Mouse (Mus musculus) MN1 (cell line): ENCODE measurements at regions not wholly inside any gene's neighbourhood (a gene's known extent, or its start where the extent isn't known, plus 50 kb on each side); places are given as distances from the start of the nearest gene placed in this dataset.

ENCODE experiments used
- DNase-seq: peaks from one replicate; pipeline ENCODE4 v3.0.0-alpha.2; 2016; ENCODE audit warnings: low spot score

DNA sequence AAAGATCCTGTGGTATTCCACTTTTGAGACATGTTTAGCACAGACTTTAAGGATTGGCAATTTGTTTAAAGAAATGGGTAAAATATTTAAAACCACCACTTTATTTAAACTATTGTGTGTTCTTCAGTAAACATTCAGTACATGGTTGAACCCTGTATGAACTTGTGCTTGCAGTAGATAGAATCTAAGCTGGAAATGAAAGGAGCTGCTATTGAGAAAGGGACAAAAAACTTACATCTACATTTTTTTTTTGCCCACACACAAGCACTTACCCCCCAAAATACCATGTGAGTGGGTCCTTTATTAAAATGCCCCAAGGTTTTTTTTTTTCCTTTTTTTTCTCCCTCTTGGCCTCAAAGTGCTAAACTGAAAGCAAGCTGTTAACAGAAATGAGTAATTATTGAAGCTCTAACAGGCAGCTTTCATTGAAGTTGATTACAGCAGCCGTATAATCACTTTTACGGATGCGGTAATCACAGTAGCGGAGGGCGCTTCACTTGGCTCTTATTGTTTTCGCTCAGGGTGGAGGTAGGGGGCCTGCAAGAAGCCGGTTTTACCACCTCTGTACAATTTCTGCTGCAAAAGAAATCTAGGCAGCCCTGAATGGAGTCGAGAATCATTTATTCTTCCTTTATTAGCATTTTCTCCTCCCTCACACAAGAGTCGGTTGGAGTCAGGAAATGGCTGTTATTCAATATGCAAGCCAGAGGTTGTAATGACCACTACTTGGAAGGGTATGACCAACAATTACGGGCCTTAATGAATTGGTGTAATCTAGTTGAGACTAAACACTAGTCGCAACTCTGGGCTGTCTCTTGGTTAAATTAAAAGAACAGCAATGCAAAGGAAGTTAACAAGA, 257.7 kb downstream of the Lmo4 start:
- no peak for DNase-seq

DNA sequence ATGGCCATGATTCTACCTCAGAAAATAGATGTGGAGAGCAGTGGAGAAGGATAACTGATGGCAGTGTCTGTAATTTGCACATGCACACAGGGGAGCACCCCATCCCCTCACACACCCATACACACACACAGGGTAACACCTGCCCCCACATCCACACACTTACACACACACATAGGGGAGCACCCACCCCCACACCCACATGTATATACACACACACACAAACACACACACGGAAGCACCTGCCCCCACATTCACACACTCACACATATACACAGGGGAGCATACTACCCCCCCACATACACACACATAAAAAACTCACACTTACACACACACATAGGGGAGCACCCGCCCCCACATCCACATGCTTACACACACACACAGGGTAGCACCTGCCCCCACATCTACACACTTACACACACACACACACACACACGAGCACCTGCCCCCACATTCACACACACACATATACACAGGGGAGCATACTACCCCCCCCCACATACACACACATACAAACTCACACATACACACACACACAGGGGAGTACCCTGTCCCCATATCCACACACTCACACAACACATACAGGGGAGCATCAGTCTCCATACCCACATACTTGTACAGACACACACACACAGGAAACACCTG, 265.8 kb downstream of the Lmo4 start:
- DNase-seq = no peak

DNA sequence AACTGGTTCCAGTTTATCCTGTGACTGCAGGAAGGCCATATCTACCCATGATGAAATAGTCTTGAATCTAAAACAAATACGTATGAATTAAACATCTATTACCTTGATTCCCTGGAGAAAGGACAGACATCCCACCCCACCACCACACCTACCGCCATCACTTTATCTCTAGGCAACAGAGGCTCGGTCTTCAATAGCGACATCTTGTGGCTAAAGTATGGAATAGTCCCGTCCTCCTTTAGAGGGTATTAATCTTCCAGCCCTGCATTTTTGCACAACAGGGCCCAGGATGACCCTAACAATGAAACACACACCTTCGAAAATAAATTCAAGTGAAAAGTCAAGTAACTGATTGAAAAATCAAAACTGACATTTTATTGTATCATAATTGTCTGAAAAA, 279.7 kb downstream of the Lmo4 start:
- no peak for DNase-seq

DNA sequence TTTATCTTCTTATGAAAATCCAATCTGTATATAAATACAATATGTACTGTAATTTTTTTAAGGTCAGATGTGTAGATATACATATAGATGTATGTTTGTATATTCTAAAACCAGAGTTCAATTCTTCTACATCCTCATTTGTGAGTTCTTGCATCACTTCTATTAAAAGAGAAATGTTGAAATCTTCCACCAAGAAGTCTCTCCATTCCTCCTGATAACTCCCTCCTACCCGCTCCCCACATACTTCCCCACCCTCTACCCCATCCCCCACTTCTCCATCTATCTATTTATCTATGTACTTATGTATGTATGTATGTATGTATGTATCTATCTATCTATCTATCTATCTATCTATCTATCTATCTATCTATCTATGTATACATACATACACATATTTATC, 285.3 kb downstream of the Lmo4 start:
- DNase-seq = no peak

DNA sequence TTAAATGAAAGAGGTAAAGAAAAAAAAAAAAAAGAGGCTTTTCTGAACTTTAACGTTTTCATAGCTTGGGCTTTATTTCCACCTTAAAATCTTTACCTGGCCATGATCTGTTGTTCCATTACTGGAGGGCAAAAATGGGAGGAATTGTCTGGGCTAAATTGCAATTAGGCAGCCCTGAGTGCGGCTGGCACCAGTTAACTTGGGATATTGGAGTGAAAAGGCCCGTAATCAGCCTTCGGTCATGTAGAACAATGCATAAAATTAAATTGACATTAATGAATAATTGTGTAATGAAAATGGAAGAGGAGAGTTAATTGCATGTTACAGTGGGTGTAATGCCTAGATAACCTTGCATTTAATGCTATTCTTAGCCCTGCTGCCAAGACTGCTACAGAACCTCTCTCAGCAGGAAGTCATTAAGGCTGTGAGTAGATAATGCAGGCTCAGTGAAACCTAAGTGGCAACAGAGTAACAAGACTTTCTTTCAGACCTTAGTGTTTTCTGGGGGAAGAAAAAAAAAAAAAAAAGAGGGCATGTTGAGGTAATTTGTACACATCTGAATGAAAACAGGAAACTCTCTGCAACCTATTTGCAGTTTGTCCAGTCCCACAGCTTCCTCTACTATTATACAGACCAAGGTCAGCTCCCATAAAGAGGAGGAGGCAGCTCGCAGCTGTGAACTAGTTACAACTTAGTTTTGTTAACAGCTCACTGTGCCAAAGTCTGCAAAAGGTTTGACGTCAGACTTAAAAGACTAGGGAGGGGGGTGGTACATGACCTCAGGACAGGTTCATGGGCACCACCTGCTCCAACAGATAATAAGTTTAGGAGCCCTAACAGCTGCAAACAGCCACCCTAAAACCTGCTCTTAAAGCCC, 290.4 kb downstream of the Lmo4 start:
- DNase-seq = no peak

DNA sequence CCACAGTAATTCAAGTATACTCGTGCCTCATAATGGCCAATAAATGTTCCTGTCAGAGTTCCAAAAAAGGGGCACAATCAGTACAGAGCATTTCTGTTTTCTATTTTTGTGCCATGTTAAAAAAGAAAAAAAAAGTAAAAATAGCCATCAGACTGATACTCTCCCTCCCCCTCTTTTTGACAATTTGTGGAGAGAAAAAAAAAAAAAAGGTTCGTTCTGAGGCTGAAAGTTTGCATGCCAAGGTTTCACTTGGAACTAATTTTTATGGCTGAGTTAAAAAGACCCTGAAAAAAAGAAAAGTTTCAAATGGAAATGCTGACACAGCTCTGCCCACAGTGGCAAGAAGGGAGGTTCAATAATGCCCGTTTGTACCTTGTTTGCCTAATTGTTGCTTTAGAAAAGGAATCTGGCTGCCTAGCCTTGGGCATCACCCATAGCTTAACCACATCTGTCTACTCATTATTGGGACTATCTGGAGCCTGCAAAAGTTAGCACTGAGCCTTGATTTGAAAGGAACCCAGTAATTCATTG, 291.9 kb downstream of the Lmo4 start:
- no peak for DNase-seq

DNA sequence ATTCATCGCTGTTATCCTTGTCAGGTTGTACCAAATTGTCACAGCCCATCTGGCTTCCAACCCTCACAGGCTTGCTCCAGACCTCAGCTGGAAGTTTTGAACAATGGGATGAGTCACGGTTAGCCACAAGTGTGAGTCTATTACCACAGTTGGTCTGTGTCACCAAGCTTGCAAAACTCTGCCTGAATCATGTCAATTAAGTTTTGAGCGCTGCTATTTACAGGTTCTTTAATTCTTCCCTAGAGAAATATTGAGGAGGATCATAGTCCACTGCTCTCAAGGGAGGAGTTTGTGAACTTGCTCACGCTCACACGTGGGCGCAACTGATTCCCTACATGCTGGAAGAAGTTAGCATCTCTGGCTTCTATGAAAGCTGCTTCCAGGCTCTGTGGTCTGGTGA, 292.6 kb downstream of the Lmo4 start:
- no peak for DNase-seq

DNA sequence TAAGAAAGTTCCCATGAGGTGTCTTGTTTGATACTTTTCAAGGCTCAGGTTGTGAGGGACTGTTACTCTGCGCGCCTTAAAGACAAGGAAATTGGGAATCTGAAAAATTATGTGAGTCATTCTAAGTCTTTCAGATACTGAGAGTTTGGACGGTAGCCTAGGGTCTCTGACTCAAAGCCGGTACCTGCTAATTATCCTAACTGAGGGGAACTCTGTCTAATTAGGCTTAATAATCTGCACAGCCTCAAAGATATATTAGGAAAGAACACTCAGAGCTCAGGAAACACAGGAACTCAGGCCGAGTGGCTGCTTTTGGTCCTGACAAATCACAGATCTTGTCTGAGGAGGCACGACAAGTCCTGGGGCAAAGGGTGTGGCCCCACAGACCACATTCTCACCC, 295.7 kb downstream of the Lmo4 start:
- DNase-seq = no peak

DNA sequence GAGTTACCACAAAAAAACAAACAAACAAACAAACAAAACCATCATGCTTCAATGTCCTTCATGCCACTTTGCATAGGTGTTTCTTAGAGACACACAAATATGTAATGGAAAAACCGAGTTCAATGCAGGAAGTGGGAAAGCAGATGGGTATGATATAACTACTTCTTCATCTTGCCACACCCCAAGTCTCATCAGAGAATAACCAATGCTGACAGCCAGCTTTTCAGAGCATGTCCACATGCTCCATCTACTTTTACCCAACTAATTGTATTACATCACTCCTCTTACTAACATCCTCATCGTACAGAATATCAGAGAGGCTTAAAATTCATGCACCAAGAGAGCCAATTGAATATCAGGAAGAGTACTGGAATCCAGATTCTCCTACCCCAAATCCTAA, 301.6 kb downstream of the Lmo4 start:
- DNase-seq = no peak

DNA sequence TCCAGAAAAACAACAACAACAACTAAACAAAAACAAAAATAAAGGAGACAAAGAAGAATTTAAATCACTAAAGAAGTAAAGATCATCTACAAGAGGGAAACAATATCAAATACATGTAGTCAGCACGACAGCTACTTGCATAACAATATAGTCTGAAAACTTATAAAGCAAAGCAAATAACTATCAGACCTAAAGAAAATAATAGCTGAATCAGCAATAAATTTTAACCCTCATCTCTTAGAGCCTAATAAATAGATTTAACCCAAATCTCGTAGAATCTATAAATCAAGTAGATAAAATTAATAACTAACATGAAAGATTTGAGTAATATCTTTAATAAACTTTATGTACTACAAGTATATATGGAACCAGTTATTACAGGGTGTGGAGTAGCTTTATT, 324.2 kb downstream of the Lmo4 start:
- DNase-seq = no peak

DNA sequence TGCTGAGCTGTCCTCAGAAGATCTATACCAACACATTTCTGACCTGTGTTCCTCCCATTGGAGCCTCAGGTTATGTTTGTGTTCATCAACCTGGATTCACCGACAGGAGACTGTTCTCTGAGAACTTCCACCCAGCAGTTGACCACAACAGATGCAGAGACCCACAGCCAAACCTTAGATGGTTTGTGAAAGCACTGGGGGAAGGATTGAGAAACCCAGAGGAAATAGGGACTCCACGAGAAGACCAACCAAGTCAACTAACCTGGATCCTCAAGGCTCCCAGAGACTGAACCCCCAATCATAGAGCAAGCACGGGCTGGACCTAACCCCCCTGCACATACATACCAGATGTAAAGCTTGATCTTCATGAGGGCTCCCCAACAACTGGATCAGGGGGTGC, 331.1 kb downstream of the Lmo4 start:
- no peak for DNase-seq

DNA sequence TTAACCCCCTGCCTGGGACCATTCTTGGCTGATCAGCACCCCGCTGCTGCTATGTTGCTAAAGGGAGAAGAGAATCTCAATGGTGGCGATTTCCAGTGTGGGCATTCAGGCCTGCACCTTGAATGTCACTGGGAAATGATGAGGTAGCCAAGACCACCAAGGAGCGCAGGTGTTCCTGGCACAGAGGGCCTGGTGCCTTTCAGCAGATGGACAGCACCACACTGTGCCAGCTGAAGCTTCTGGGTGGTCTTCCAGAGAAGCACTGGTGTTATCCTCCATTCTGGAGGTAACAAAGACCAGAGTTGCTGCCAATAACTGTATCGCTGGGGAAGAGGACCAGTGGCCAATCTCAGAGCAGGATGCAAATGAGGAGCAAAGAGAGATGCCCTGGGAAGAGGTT, 338.5 kb downstream of the Lmo4 start:
- DNase-seq = no peak

DNA sequence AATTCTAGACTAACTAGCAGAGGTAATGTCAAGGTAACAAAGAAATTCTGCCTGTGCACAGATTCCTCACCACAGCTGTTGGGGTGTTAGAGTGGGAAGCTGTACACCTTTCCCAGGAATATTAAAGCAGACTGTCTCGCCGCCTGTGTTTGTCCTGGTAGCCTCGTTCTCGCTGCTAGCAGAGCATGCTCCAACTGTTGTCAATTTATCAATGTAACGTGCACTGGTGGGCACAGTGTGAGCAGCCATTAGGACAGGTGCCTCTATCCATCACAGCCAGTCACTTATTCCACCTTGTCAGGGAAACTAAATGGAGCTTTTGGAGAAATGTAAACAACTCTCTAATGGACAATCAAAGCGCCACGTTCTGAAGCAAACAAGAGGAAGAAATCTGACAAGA, 339.4 kb downstream of the Lmo4 start:
- DNase-seq = no peak

DNA sequence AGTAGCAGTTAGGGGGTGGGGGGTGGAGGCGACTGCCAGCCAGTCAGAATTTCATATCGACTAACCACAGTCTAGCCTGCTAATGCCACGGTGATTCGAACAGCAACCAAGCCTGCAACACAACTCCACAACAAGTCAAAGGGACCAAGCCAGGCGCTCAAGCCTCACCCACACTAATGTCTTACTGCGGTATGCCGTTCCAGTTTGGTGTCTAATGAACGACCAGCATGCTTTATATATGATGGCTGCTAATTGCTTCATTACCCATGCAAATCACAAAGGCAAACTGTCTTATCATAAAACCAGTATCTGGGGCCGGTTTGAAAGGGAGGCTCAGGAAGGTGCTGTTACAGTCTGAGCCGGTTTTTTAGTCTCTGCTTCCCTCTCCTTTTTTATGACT, 340.5 kb downstream of the Lmo4 start:
- DNase-seq = no peak

DNA sequence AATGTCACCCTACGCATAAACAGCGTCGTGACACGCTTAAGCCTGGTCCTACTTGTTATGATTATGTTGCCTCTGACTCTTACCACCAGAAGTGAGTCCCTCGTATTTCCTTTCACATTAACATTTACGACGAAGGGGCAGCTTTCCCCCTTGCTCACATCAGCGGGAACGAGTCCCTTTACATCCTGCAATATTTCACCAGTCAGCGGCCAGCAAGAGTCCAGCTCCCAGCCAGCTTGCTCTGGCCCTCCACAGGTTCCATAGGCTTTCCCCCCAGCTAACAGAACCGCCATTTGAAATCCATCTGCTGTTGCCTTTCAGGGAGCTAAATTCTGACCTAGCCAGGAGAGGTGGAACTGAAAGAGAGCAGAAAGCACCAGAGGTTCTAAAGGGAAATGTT, 342.5 kb downstream of the Lmo4 start:
- no peak for DNase-seq

DNA sequence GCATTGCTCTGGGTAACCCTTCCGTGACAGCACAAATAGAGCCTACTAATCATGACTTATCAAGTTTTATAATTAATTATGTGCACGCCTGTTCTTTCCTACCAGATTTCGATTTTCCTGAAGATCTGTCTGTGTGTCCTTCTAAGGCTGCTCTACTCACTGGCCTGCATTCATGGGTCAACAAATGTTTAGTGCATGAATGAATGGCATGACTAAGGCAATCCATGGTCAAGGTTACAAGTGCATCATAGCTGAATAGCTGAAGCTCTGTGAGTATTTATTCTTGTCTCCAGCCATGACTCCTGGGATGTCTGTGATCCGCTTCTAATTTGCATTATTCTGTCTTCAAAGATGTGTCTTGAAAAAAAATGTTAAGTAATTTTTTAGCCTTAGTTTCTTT, 343.2 kb downstream of the Lmo4 start:
- DNase-seq = no peak

DNA sequence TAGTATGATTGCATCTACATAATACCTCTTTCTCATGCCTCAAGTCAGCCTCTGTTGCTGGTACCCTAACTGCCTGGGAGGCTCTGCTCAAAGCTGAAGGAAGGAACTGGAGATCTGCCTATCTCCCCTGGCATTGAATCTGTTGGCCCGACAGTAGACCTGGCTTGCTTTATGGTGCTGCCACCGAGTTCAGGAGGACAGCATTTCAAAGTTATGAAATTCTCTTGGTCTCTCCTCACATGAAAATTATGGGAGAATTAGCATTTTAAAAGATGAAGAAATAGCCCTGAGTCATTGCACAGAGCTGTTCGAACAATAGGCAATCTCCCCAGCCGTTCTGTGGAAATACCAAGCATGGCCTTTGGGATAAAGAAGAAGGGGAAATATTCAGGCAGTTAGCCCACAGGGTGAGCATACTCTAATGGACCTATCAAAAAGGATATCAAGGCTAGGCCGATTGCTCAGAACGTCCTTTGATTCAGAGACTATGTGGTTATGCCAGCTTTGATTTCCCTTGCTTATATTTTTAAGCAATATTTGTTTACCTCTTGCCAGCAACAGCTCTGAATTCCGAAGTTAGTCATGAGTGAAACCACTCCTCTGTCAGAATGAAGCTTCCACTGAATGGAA, 369.3 kb downstream of the Lmo4 start:
- DNase-seq = no peak

DNA sequence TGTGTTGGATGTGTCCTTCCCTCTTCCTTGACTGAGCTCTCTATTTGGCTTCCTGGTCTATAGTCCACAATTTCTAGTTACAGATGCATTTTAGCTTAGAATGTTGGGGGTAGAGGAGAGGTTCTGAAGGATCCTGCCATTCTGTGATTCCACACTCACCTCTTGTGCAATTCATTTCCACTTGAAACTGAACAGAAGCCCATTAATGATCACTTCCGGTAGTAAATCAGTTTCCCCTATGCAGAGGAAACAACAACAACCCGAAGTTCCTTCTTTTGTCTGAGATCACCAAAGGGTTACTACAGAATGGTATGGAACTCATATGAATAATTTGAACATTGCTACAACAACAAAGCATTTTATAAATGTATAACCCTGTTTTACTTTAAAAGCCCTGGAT, 370.3 kb downstream of the Lmo4 start:
- no peak for DNase-seq

DNA sequence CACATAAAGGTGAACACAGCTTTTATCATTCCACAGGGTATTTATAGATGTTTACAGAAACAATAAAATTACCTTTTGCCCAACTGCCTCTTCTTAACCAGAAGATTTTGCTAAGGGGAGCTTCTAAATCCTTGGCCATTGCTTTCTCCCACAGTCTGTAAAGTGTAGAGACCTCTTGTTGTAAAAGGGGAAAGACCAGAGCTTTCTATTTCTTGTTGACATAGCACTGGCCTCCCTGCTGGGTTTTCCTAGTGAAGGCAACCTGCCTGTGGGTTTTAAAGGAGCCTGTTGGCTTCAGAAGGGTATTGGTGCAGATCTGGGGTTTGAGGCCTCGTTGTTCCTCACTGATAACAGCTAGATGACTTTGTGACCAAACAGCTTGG, 381.6 kb downstream of the Lmo4 start:
- DNase-seq = no peak

DNA sequence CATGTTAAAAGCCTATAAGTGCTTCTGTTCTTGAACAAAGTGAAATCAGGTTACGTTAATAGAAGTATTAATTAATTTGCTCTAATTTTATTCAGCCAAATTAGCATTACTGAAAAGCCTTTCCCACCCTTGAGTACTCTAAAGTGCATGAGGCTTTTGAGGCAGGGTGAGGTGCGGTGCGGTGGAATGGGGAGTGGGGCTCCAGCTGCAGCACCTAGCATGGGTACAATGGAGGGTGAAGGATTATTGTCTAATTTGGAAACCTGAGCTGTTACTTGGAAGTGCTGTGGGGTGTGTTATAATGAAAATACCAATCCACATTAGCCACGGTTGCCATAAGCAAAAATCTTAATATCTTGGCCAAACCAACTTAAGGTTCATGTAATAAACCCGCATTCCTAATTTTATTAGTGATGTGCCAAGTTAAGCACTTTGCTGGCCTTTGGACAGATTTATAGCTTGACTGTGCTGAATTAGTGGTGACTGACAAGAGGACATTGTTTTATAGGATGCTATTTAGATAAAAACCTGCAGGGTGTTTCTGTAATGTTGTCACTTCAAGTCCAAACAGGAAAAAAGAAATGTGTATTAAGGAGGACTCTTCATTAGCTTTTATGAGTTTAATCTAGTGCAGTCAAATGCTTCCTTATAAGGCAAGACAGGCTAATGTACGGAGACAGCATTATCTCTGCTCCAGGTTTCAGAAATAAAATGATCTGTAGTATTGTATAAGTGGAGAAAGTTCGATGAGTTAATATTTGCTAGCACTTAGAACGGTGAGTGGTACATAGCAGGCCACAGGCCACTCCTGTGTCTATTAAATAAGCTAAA, 382.2 kb downstream of the Lmo4 start:
- DNase-seq = no peak

DNA sequence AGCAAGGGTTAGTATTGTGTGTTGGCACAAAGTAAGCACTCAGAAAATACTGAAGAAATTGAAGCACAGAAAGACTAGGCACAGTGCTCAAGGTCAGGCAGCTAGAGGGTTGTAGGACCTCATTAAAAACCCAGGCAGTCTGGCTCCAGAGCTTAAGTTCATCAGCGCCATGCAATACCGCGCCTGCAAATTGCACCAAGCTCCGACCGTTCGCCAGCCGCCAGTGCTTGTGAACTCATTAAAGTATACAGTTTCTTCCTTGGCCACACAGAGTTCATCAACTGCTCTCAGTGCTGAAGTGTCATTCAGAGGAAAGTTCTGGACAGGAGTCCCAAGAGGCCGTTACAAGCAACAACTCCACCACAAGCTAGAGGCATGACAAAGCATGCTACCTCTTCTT, 397.5 kb downstream of the Lmo4 start:
- no peak for DNase-seq
